Mouse (Mus musculus) heart, adult 9 months (tissue): ENCODE measurements at regions not wholly inside any gene's neighbourhood (a gene's known extent, or its start where the extent isn't known, plus 50 kb on each side); places are given as distances from the start of the nearest gene placed in this dataset.

Experiments
- DNase-seq, 2 experiments: peaks; one replicate each; pipeline ENCODE4 v3.0.0; 2022; ENCODE audit warnings: low spot score in 2 of 2

DNA sequence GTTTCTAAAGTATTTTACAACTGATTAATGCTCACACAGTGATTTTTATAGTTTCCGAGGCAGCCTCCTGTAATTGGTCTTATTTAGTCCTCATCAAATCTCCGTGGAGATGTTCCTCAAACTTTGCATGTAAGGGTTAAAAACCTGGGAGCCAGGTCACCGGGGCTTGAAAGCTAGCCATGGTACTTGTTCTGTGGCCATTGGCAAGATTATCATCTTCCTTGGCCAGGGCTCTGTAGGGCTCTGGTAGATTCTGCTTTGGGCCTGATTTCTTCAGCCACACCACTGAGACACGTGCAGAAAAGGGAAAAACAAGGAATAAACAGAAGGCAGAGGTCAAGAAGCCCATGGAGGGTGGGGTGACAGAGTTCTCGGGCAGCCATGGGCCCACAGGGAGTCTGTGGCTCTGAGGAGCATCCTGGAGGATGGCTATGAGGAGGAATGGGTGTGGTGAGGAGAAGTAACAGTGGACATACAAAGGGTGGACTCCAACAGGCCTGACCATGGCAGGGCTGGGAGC, 50.7 kb upstream of the Eps8l3 start:
- no peak for DNase-seq

DNA sequence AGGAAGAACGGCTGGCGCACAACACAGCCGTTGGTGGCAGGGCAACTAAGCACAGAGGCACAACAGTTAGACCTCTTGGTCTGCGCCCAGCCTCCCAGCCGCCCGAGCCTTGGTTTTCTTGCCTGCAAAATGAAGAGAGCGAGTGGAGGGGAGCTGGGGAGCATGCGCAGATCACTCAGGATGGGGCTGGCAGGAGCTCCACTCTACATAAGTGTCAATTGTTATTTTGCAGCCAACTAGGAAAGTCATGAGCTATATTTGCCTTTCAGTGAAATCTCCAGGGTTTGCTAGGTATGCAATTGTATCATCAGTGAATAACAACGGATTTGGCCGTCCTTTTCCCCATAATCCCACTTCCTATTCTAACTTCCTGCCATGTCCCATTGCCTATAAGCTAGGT, 51.6 kb upstream of the Eps8l3 start:
- peak; percentile 66 to 74 for DNase-seq

- no peak for DNase-seq
Measured at GRCm38 (mm10) chr3:107824378-107824777, 52.7 kb upstream of the Eps8l3 start.

GRCm38 (mm10) chr3:107823655-107824266, 53.3 kb upstream of the Eps8l3 start:
- no peak for DNase-seq

- DNase-seq: no peak
Measured at GRCm38 (mm10) chr3:107823177-107823576, 53.9 kb upstream of the Eps8l3 start.

GRCm38 (mm10) chr3:107822499-107822898, 54.5 kb upstream of the Eps8l3 start:
- DNase-seq: no peak

- no peak for DNase-seq
Measured at GRCm38 (mm10) chr3:107821952-107822351, 55.1 kb upstream of the Eps8l3 start.

- no peak for DNase-seq
Measured at GRCm38 (mm10) chr3:107819622-107820021, 57.4 kb upstream of the Eps8l3 start.

DNA sequence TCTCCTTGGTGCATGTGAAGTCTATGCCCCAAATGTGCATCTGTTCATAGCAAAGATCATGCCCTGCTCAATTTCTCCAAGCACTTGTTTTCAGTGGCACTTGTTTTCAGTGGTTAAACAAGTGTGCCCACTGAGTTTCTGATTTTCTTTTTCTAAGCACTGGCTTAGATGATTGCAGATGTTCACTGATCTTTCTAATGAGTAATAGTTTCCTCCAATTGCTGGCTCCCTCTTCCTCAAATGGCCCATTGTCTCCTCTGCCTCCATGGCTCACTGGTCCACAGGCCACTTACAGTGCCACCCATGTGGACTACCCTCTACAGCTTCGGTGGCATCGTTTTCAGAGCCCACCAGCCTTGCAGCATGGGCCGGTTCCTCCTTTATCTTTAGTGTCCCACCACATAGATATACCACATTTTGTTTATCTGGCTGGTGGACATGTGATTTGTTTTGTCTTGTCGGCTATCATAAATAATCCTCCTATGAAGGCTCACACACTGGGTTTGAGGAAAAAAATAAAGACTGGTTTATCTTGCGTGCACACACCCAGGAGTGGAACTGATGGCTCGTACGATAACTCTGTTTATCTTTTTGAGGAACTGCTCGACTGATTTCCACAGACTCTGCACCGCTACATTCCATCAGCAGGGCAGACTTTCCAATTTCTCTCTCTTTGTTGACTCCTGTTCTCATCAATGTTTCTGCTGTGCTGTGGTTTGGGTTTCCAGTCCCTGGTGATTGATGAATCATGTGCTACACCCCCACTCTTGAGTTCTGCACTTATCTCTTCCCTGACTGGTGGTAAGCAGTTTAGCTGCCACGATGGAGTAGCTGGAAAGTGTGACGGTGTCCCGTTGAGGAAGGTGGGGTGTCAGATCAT, 58.2 kb upstream of the Eps8l3 start:
- DNase-seq: no peak

- peak in 1 of 2 experiments; percentile 58 for DNase-seq
Measured at GRCm38 (mm10) chr3:107816031-107816430, 55.8 kb upstream of the Csf1 start.

DNA sequence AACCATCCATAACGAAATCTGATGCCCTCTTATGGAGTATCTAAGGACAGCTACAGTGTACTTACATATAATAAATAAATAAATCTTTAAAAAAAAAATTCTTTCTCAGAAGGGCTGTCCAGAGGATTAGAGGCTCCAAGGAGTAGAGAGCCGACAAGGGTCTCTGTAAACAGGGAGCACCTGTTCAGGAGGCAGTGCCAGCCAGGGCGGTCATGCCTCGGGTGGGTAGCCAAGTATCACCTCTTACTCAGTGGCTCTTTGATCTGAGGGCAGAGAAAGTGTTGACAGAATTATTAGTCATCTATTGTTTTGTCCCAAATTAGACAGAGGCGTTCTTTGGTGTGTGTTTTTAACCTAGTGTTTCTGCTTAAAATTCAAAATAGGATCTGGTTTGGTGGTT, 54.0 kb upstream of the Csf1 start:
- no peak for DNase-seq

GRCm38 (mm10) chr3:107812885-107813284, 52.6 kb upstream of the Csf1 start:
- DNase-seq: no peak

- DNase-seq: no peak
Measured at GRCm38 (mm10) chr3:107812341-107812740, 52.1 kb upstream of the Csf1 start.

DNA sequence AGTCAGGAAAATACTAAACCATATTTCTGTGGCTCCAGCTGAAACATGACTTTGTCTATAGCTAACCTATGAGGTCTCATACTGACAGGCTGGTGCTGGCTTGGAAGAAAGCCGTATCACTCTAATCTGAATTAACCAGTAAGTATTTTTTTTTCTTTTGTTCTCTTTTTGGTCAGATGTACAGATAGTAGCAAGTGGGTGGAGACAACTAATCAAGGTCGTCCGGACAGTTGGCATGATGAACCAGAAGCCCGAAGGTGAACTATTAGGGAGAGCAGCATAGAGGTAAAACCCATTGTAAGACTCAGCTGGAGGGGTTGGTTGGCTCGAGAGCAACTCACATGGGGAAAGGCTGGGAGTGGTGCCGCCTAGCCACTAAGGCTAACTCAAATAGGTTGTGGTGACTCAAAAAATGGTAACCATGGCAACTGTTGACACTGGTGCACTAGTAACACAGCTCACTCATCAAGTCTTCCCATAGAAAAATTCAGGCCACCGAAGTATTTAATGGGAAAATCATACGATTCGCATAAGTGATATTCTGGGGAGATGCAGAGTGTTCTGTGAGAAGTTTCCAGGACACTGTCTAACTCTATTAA, 50.3 kb upstream of the Csf1 start:
- no peak for DNase-seq
